Mouse (Mus musculus): Measurements from ENCODE around the gene Phf21a. TPM values are rescaled to one million over a fixed set of nuclear protein-coding genes. Genes with fewer than 3 reads are reported as not detected.

The Phf21a gene
- polyA plus RNA-seq, 1 experiment: 0.10 TPM

- TF ChIP-seq TAL1 (IDR thresholded peaks at IDR 0.05; ENCODE audit: low read length) (no peak), GATA1 (IDR thresholded peaks at IDR 0.05; ENCODE audit: low read length) (peak; percentile 44; the same call in 1 of the 2 replicates)
- Histone ChIP-seq H3K4me1 (ENCODE audit: control insufficient read depth) (peaks cover 2% of the 10 kb centered on the region), H3K36me3 (ENCODE audit: control insufficient read depth) (no peaks in the 10 kb centered on the region), H3K4me3 (replicated peaks) (no peak overlapping the region), H3K9me3 (ENCODE audit: control insufficient read depth, low read length) (no peaks in the 10 kb centered on the region), H3K27me3 (ENCODE audit: control insufficient read depth) (peaks cover under 1% of the 10 kb centered on the region; the same call in 1 of the 2 replicates)
These were observed 99.1 kb downstream of the Phf21a start for GRCm38 (mm10) chr2:92191826-92192581.

GRCm38 (mm10) chr2:92198126-92198525 is 105.2 kb downstream of the Phf21a start:
- Histone ChIP-seq H3K9me3 (ENCODE audit: control insufficient read depth, low read length) (no peaks in the 10 kb centered on the region), H3K4me3 (replicated peaks) (no peak overlapping the region), H3K4me1 (ENCODE audit: control insufficient read depth) (no peaks in the 10 kb centered on the region), H3K36me3 (ENCODE audit: control insufficient read depth) (no peaks in the 10 kb centered on the region), H3K27me3 (ENCODE audit: control insufficient read depth) (no peaks in the 10 kb centered on the region)
- no peak for TF ChIP-seq GATA1 (IDR thresholded peaks at IDR 0.05; ENCODE audit: low read length)
- no peak for TF ChIP-seq TAL1 (IDR thresholded peaks at IDR 0.05; ENCODE audit: low read length)

- TF ChIP-seq TAL1 (IDR thresholded peaks at IDR 0.05; ENCODE audit: low read length) (no peak), GATA1 (IDR thresholded peaks at IDR 0.05; ENCODE audit: low read length) (no peak)
- Histone ChIP-seq H3K4me3 (replicated peaks) (no peak overlapping the region), H3K4me1 (ENCODE audit: control insufficient read depth) (no peaks in the 10 kb centered on the region), H3K36me3 (ENCODE audit: control insufficient read depth) (no peaks in the 10 kb centered on the region), H3K27me3 (ENCODE audit: control insufficient read depth) (no peaks in the 10 kb centered on the region), H3K9me3 (ENCODE audit: control insufficient read depth, low read length) (no peaks in the 10 kb centered on the region)
These were observed 105.8 kb downstream of the Phf21a start for GRCm38 (mm10) chr2:92198747-92199146.

GRCm38 (mm10) chr2:92199562-92200286 is 106.8 kb downstream of the Phf21a start:
- H3K4me1 ChIP-seq (ENCODE audit: control insufficient read depth): no peaks in the 10 kb centered on the region

GRCm38 (mm10) chr2:92202319-92203040 is 109.6 kb downstream of the Phf21a start:
- no peaks in the 10 kb centered on the region for H3K36me3 ChIP-seq (ENCODE audit: control insufficient read depth)
- no peaks in the 10 kb centered on the region for H3K27me3 ChIP-seq (ENCODE audit: control insufficient read depth)
- no peaks in the 10 kb centered on the region for H3K9me3 ChIP-seq (ENCODE audit: control insufficient read depth, low read length)
- H3K4me3 ChIP-seq (replicated peaks): no peak overlapping the region
- TF ChIP-seq GATA1 (IDR thresholded peaks at IDR 0.05; ENCODE audit: low read length) (no peak), TAL1 (IDR thresholded peaks at IDR 0.05; ENCODE audit: low read length) (no peak)
- H3K4me1 ChIP-seq (ENCODE audit: control insufficient read depth): no peaks in the 10 kb centered on the region

More at GRCm38 (mm10) chr2:92199562-92200286, 106.8 kb downstream of the Phf21a start:
- Histone ChIP-seq H3K27me3 (ENCODE audit: control insufficient read depth) (no peaks in the 10 kb centered on the region), H3K9me3 (ENCODE audit: control insufficient read depth, low read length) (no peaks in the 10 kb centered on the region), H3K36me3 (ENCODE audit: control insufficient read depth) (no peaks in the 10 kb centered on the region), H3K4me3 (replicated peaks) (no peak overlapping the region)
- TF ChIP-seq GATA1 (IDR thresholded peaks at IDR 0.05; ENCODE audit: low read length): no peak
- no peak for TF ChIP-seq TAL1 (IDR thresholded peaks at IDR 0.05; ENCODE audit: low read length)

- no peaks in the 10 kb centered on the region for H3K36me3 ChIP-seq (ENCODE audit: control insufficient read depth)
- no peaks in the 10 kb centered on the region for H3K9me3 ChIP-seq (ENCODE audit: control insufficient read depth, low read length)
- H3K27me3 ChIP-seq (ENCODE audit: control insufficient read depth): no peaks in the 10 kb centered on the region
- no peak for TF ChIP-seq GATA1 (IDR thresholded peaks at IDR 0.05; ENCODE audit: low read length)
- no peak for TF ChIP-seq TAL1 (IDR thresholded peaks at IDR 0.05; ENCODE audit: low read length)
- H3K4me3 ChIP-seq (replicated peaks): no peak overlapping the region
- H3K4me1 ChIP-seq (ENCODE audit: control insufficient read depth): no peaks in the 10 kb centered on the region
These were observed 112.2 kb downstream of the Phf21a start for GRCm38 (mm10) chr2:92205010-92205639.

- Histone ChIP-seq H3K9me3 (ENCODE audit: control insufficient read depth, low read length) (no peaks in the 10 kb centered on the region), H3K36me3 (ENCODE audit: control insufficient read depth) (no peaks in the 10 kb centered on the region), H3K27me3 (ENCODE audit: control insufficient read depth) (no peaks in the 10 kb centered on the region), H3K4me1 (ENCODE audit: control insufficient read depth) (no peaks in the 10 kb centered on the region), H3K4me3 (replicated peaks) (no peak overlapping the region)
- no peak for TF ChIP-seq GATA1 (IDR thresholded peaks at IDR 0.05; ENCODE audit: low read length)
- TF ChIP-seq TAL1 (IDR thresholded peaks at IDR 0.05; ENCODE audit: low read length): no peak
These were observed 117.5 kb downstream of the Phf21a start for GRCm38 (mm10) chr2:92210409-92210808.

- TF ChIP-seq TAL1 (IDR thresholded peaks at IDR 0.05; ENCODE audit: low read length) (no peak), GATA1 (IDR thresholded peaks at IDR 0.05; ENCODE audit: low read length) (no peak)
- H3K27me3 ChIP-seq (ENCODE audit: control insufficient read depth): no peaks in the 10 kb centered on the region
- no peaks in the 10 kb centered on the region for H3K9me3 ChIP-seq (ENCODE audit: control insufficient read depth, low read length)
- H3K4me1 ChIP-seq (ENCODE audit: control insufficient read depth): no peaks in the 10 kb centered on the region
- H3K36me3 ChIP-seq (ENCODE audit: control insufficient read depth): no peaks in the 10 kb centered on the region
- H3K4me3 ChIP-seq (replicated peaks): no peak overlapping the region
These were observed 128.5 kb downstream of the Phf21a start for GRCm38 (mm10) chr2:92221431-92221830.
